Mouse (Mus musculus) stomach, embryonic 16.5 days (tissue): ENCODE measurements around the gene Mdga1. TPM values are rescaled to one million over a fixed set of nuclear protein-coding genes. Genes with fewer than 3 reads are reported as not detected.

Experiments
- ATAC-seq: fragments of 200-750 bp; cut with Nextera tagmentation; 2 replicates; pipeline ENCODE4 v1.8.0; 2017; ENCODE audit warnings: moderate number of reproducible peaks, moderate TSS enrichment; ENCODE audit not compliant: insufficient read depth, low FRiP score
- H3K27ac ChIP-seq: fragments of 300-500 bp; sonication (generic); 2 replicates; pipeline ENCODE4 v1.5.1; 2014; ENCODE audit warnings: low read length
- H3K27me3 ChIP-seq: fragments of 300-500 bp; sonication (generic); 2 replicates; pipeline ENCODE4 v1.6.1; 2014; ENCODE audit warnings: low read length, control low read depth, mixed read lengths; ENCODE audit not compliant: control insufficient read depth, insufficient read depth
- H3K36me3 ChIP-seq: fragments of 300-500 bp; sonication (generic); 2 replicates; pipeline ENCODE4 v1.6.1; 2014; ENCODE audit warnings: low read length; ENCODE audit not compliant: control insufficient read depth, insufficient read depth
- H3K4me1 ChIP-seq: fragments of 300-500 bp; sonication (generic); 2 replicates; pipeline ENCODE4 v1.6.1; 2014; ENCODE audit warnings: low read length, control low read depth, mixed read lengths; ENCODE audit not compliant: control insufficient read depth, insufficient read depth
- H3K4me2 ChIP-seq: fragments of 300-500 bp; sonication (generic); 2 replicates; pipeline ENCODE4 v1.6.1; 2014; ENCODE audit warnings: low read depth, low read length, mixed read lengths
- H3K4me3 ChIP-seq: fragments of 300-500 bp; sonication (generic); replicated peaks from 2 replicates; pipeline ENCODE4 v1.5.1; 2014; ENCODE audit warnings: mild to moderate bottlenecking, low read length
- H3K9ac ChIP-seq: fragments of 300-500 bp; sonication (generic); 2 replicates; pipeline ENCODE4 v1.6.1; 2014; ENCODE audit warnings: low read length
- H3K9me3 ChIP-seq: fragments of 300-500 bp; sonication (generic); replicated peaks from 2 replicates; pipeline ENCODE4 v1.6.1; 2016; ENCODE audit warnings: low read length, control low read depth; ENCODE audit not compliant: control insufficient read depth
- WGBS: fragments of 180-500 bp; shearing (Covaris S2); extraction: QIAGEN DNeasy Blood & Tissue Kit; methylation state at CpG from one replicate; pipeline ENCODE4 v1.1.7; 2014; 5-methylcytosine and 5-hydroxymethylcytosine counted together
- polyA plus RNA-seq: library from polyadenylated mRNA; unstranded; fragments of >200 nt; fragmentation: Nextera tagmentation; extraction: Ambion mirVana; gene quantifications from 2 replicates; pipeline ENCODE4 v1.2.1, GENCODE M21; 2015

Mdga1 gene
- polyA plus RNA-seq, 1 experiment from 2014 or later, result 2.9 TPM

DNA sequence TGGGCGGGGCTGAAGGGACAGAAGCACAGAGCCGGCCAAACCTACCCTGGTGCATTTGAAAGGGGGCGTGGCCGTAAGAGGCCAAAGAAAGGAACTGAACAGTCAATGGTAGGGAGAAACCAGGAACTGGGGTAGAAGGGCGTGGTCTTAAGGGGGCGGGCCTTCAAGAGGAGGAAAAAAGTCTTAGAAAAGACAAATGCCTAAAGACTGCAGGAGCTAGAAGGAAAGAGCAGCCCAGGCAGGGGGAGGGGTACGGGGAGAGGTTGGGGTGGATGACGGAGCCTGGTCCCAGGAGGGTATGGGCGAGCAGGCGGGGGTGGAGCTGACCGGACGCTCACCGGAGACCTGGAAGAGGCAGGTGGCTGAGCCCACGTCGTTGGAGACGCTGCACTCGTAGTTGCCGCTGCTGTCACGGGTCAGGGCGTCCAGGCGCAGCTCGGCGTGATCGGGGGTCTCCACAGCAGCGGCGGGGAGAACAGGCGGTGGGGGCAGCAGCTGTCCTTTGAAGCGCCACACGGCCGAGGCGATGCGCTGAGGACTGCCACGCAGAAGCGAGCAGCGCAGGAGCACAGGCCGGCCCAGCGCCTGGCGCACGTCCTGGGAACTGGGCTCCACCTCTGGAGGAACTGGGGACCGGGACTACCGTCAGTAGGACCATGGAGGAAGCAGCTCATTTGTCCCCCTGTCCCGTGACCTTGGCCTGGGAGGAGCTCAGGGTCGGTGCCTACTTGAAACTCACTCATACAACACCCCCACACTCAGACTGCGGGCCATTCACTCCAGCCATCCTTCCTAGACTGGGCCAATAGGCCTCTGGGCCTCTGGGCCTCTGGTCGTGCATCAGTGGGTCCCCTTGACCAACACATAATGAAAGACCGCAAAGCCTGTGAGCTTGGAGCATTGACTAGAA is 127.9 kb downstream of the Mdga1 start:
- 6% methylated on average over 46 of the region's 46 CpGs for WGBS
- H3K36me3 ChIP-seq, result no peaks in the 10 kb centered on the region
- no peak overlapping the region; the same call in 1 of the 2 replicates for H3K27ac ChIP-seq

DNA sequence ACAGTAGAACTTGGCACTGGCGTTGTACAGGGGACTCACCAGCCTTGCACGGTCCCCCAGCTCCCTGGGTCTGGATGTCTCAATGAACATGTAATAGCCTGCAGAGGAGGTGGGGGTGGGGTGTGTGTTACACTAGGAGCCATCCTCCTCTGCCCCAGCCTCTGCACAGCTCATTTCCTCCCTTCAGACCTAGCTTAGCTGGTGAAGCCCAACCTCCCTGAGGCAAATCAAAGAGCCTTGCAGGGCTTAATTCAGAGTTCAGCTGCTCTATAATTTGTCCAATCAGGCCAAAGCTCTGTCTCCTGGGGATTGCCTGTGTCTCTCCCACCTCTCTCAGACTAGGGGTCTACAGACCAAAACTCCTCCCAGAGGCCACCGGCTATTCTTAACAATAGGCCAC is 131.9 kb downstream of the Mdga1 start:
- no peak overlapping the region for H3K4me2 ChIP-seq
- no peaks in the 10 kb centered on the region for H3K27me3 ChIP-seq
- H3K27ac ChIP-seq, result no peak overlapping the region
- no peak for ATAC-seq
- no peaks in the 10 kb centered on the region for H3K9me3 ChIP-seq
- H3K4me1 ChIP-seq, result peaks cover 8% of the 10 kb centered on the region; the same call in 1 of the 2 replicates
- 40% methylated on average over 3 of the region's 3 CpGs for WGBS
- H3K36me3 ChIP-seq, result no peaks in the 10 kb centered on the region
- H3K4me3 ChIP-seq, result no peak overlapping the region
- H3K9ac ChIP-seq, result no peak overlapping the region

More for the DNA sequence above, 127.9 kb downstream of the Mdga1 start:
- Histone ChIP-seq H3K4me1 (peaks cover 8% of the 10 kb centered on the region; the same call in 1 of the 2 replicates), H3K27me3 (no peaks in the 10 kb centered on the region), H3K4me3 (peak overlapping the region; percentile 52), H3K4me2 (peak overlapping the region; percentile 70), H3K9ac (peak overlapping the region; percentile 65), H3K9me3 (no peaks in the 10 kb centered on the region)
- ATAC-seq, result peak; percentile 85

DNA sequence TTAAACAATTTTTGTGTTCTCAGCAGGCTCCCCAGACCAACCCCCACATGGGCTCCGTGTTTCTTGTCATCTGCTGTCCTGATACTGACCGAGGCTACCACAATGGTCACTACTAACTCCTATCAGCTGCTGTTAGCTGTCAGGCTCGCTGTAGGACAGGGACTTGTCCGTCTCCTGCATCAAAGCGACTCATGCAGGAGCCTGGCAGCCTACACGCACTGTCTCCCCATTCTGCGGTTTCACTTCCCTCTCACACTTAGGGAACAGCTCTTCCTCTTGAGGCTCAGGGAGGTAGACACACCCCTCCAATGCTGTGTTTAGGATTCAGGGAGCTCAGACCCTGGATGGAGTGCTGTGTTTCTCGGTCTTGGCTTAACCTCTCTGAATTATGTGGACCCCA is 132.4 kb downstream of the Mdga1 start:
- Histone ChIP-seq H3K9ac (no peak overlapping the region), H3K4me1 (peaks cover 6% of the 10 kb centered on the region; the same call in 1 of the 2 replicates), H3K4me3 (no peak overlapping the region), H3K36me3 (no peaks in the 10 kb centered on the region), H3K4me2 (no peak overlapping the region), H3K27me3 (no peaks in the 10 kb centered on the region), H3K9me3 (no peaks in the 10 kb centered on the region), H3K27ac (no peak overlapping the region)
- 60% methylated on average over 8 of the region's 8 CpGs for WGBS
- no peak for ATAC-seq

DNA sequence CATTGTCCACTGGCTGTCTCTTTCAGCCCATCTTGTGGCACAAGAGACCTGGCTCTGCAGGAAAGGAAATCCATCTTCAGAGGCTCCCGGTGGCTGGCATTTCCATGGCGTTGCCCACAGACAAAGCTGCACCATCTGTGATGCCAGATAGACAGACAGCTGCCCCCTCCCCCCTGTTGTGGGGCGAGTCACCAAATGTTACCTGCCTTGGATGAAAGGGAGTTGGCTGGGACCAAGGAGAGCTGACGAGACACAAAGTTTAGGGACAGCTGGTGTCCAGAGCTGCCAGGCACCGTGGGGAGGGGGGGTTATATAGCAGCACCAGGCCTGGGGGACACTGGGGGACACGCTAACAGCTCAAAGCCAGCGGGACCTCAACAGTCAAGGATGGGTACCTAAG is 135.1 kb downstream of the Mdga1 start:
- Histone ChIP-seq H3K36me3 (no peaks in the 10 kb centered on the region), H3K27ac (no peak overlapping the region), H3K4me1 (0 out of 2 replicates have a peak, but pooled peaks cover 3% of the 10 kb centered on the region), H3K27me3 (no peaks in the 10 kb centered on the region), H3K9me3 (no peaks in the 10 kb centered on the region), H3K4me3 (no peak overlapping the region), H3K9ac (no peak overlapping the region), H3K4me2 (no peak overlapping the region)
- WGBS, result 76% methylated on average over 7 of the region's 7 CpGs
- no peak for ATAC-seq

DNA sequence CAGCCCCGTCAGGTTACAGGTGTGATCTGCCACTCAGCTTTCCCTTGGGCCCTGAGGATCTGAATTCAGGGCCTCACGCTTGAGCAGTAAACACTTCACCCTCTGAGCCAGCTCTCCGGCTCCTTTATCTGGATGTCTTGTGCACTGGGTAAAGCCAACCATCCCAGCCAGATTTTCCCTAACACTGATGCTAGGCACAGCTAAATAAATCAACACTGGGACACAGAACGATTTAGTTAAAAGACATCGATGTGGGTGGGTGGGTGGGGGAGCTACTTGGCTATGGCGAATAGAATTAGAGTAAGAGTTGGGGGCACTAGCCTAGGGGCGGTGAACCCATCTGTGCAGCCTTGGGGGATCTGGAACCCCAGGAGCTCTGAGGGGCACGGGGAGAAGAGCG is 135.6 kb downstream of the Mdga1 start:
- H3K36me3 ChIP-seq, result no peaks in the 10 kb centered on the region
- H3K4me2 ChIP-seq, result no peak overlapping the region
- H3K27me3 ChIP-seq, result no peaks in the 10 kb centered on the region
- H3K4me3 ChIP-seq, result no peak overlapping the region
- no peak for ATAC-seq
- H3K27ac ChIP-seq, result no peak overlapping the region
- H3K4me1 ChIP-seq, result 0 out of 2 replicates have a peak, but pooled peaks cover 3% of the 10 kb centered on the region
- 82% methylated on average over 9 of the region's 9 CpGs for WGBS
- no peaks in the 10 kb centered on the region for H3K9me3 ChIP-seq
- H3K9ac ChIP-seq, result no peak overlapping the region

DNA sequence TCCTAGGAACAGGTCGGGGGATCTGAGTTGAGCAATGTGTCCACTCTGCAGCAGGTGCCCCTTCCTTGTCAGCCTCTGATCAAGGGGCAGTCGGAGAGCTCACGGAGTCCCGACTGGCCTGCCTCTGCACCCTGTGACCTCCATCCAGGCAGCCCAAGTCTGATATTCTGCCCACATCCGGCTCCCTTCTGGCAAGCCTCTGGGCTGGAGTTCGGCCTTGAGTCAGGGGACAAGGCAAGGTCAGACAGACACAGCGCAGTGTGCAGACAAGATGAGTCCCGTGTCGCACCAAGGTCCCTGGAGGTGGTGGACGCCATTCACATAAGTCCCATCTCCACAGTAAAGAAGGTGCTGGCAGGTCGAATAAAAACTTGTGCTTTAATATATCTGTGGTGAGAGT is 138.2 kb downstream of the Mdga1 start:
- no peaks in the 10 kb centered on the region for H3K9me3 ChIP-seq
- H3K9ac ChIP-seq, result no peak overlapping the region
- no peaks in the 10 kb centered on the region for H3K36me3 ChIP-seq
- H3K4me3 ChIP-seq, result no peak overlapping the region
- no peaks in the 10 kb centered on the region for H3K27me3 ChIP-seq
- H3K27ac ChIP-seq, result no peak overlapping the region
- H3K4me1 ChIP-seq, result no peaks in the 10 kb centered on the region
- no peak overlapping the region for H3K4me2 ChIP-seq
- ATAC-seq, result no peak
- WGBS, result 85% methylated on average over 11 of the region's 11 CpGs

DNA sequence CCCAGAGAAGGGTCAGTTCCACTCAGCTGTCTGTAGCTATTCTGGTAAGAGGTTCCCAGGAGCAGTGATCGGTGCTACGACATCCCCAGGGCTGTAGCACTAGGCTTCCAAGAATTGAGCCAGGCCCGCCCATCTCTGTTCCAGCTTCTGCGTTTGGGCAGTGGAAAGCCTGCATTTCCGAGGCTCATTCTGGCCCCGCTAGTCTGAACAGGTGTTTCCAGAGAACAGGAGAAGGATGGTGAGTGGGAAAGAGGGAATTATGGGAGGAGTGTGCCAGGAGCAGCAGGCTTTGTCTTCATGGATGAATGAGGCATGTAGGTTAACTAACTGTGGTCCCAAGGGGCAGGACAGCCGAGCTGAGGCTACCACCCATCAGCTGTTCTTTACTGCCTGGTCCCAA is 140.8 kb downstream of the Mdga1 start:
- no peak overlapping the region for H3K27ac ChIP-seq
- no peaks in the 10 kb centered on the region for H3K4me1 ChIP-seq
- no peaks in the 10 kb centered on the region for H3K27me3 ChIP-seq
- H3K9me3 ChIP-seq, result no peaks in the 10 kb centered on the region
- H3K9ac ChIP-seq, result no peak overlapping the region
- WGBS, result 79% methylated on average over 7 of the region's 7 CpGs
- ATAC-seq, result no peak
- H3K36me3 ChIP-seq, result no peaks in the 10 kb centered on the region
- H3K4me3 ChIP-seq, result no peak overlapping the region
- no peak overlapping the region for H3K4me2 ChIP-seq

DNA sequence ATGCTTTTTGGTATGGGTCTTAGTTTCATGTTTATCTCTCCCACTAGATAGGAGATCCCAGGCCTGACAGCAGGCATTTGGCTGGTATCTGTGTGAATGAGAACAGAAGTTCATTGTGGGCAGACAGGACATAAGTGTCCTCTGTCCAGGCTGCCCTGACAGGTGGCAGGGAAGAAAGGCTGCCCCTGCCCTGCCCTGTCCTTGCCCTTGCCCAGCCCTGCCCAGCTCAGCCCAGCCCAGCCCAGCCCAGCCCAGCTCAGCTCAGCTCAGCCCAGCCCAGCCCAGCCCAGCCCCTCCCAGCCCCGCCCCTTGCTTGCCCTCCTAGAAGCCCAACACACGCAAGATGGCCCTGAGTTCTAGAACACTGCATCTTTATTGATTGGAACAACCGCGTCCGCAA is 142.3 kb downstream of the Mdga1 start:
- Histone ChIP-seq H3K36me3 (no peaks in the 10 kb centered on the region), H3K4me3 (no peak overlapping the region), H3K4me1 (no peaks in the 10 kb centered on the region), H3K4me2 (no peak overlapping the region), H3K27ac (no peak overlapping the region), H3K9ac (no peak overlapping the region), H3K9me3 (no peaks in the 10 kb centered on the region), H3K27me3 (no peaks in the 10 kb centered on the region)
- 59% methylated on average over 5 of the region's 5 CpGs for WGBS
- no peak for ATAC-seq

DNA sequence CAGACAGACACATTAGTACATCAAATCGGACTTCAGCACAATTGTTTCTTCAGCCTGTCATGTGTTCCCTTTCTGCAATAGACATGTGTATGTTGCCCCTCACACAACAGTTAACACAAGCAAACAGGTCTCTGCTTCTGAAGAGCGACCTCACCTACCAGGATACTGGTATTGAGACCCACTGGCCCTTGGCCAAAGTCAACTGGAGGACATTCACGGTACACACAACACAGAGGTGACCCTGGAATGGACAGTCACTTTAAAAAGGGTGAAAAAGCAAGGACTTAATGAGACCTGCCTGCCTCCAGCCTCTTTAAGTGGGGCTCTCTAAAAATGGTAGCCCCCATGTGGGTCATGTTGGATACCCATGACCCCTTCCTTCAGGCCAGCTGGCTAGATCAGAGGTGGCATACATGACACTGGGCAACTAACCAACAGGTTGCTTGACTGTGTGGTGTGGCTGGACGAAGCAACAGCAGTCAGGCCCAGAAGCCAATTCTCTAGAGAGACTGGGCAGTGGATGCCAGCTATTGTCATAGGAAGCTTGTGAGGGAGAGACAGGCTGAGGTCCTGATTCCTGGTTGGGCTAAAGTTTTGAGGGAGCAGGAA is 145.3 kb downstream of the Mdga1 start:
- Histone ChIP-seq H3K36me3 (no peaks in the 10 kb centered on the region), H3K9ac (no peak overlapping the region), H3K4me1 (no peaks in the 10 kb centered on the region), H3K4me2 (no peak overlapping the region), H3K27ac (no peak overlapping the region), H3K9me3 (no peaks in the 10 kb centered on the region), H3K4me3 (no peak overlapping the region), H3K27me3 (no peaks in the 10 kb centered on the region)
- ATAC-seq, result no peak
- 80% methylated on average over 4 of the region's 4 CpGs for WGBS
